Mouse (Mus musculus) WW6 (cell line): Measurements from ENCODE around the gene Vmn1r174.
"Not testable (repeated sequence)": the region's sequence is repeated elsewhere in the genome, so short reads cannot be mapped to it uniquely, and the experiment has no call there.

Source experiments
- DNase-seq: peaks from one replicate; pipeline ENCODE4 v3.0.0-alpha.2; 2013; ENCODE audit warnings: low read depth, low spot score

Gene Vmn1r174

GRCm38 (mm10) chr7:23751970-23752369 is at the start of gene Vmn1r174:
Gene Vmn1r174, plus strand, starts transcription at chr7:23752270.
- DNase-seq: not testable (repeated sequence)

- peak; percentile 9 for DNase-seq
Observed at GRCm38 (mm10) chr7:23784526-23784925, 32.5 kb downstream of the Vmn1r174 start.

GRCm38 (mm10) chr7:23810543-23810942 is 58.5 kb downstream of the Vmn1r174 start, which contains the start of gene Vmn1r175:
Gene Vmn1r175, minus strand, starts transcription at chr7:23810643.
- DNase-seq: not testable (repeated sequence)
